Mouse (Mus musculus): ENCODE results near the gene Pex11b.
"Not testable (repeated sequence)": the region's sequence is repeated elsewhere in the genome, so short reads cannot be mapped to it uniquely, and the experiment has no call there.

The Pex11b gene

GRCm38 (mm10) chr3:96634928-96635879, at the start of gene Pex11b, which contains the start of gene Gm42957:
Gene Pex11b, plus strand, starts transcription at chr3:96635376.
Gene Gm42957, plus strand, starts transcription at chr3:96635474.
- CTCF ChIA-PET: interaction anchor here (0.7 kb wide), 1 partner anchor 727 kb away, joined by 3 read pairs; no protein-coding TSS in a partner anchor

GRCm38 (mm10) chr3:96590657-96591056, 44.5 kb upstream of the Pex11b start:
- CTCF ChIA-PET: no interaction called here

- CTCF ChIA-PET: interaction anchor here (0.6 kb wide), 1 partner anchor 427 kb away, joined by 3 read pairs; no protein-coding TSS in a partner anchor
These were observed 41.8 kb upstream of the Pex11b start for GRCm38 (mm10) chr3:96593374-96593773.

- CTCF ChIA-PET: interaction anchor here (0.6 to 0.8 kb wide), 3 partner anchors 22 to 738 kb away, joined by 3 to 11 read pairs (median 7); partner anchors contain the start of gene Prpf3
These were observed 41.2 kb upstream of the Pex11b start, which contains the start of gene Polr3gl for GRCm38 (mm10) chr3:96593790-96594560. Gene Polr3gl, minus strand, starts transcription at chr3:96594181.

GRCm38 (mm10) chr3:96594851-96595250, 40.3 kb upstream of the Pex11b start:
- CTCF ChIA-PET: no interaction called here

- CTCF ChIA-PET: interaction anchor here (0.6 kb wide), 1 partner anchor 95 kb away, joined by 10 read pairs; no protein-coding TSS in a partner anchor
These were observed 39.5 kb upstream of the Pex11b start for GRCm38 (mm10) chr3:96595661-96596060.

- CTCF ChIA-PET: interaction anchor here (0.5 to 1.1 kb wide), 2 partner anchors 42 to 130 kb away, joined by 3 to 4 read pairs; no protein-coding TSS in a partner anchor
These were observed 38.9 kb upstream of the Pex11b start, which contains the start of gene Ankrd34a for GRCm38 (mm10) chr3:96596228-96596707. Gene Ankrd34a, plus strand, starts transcription at chr3:96596636.

GRCm38 (mm10) chr3:96596855-96597254, 38.3 kb upstream of the Pex11b start:
- CTCF ChIA-PET: interaction anchor here (0.5 to 1.1 kb wide), 4 partner anchors 41 to 129 kb away, joined by 3 to 14 read pairs (median 4); no protein-coding TSS in a partner anchor

GRCm38 (mm10) chr3:96597435-96597891, 37.7 kb upstream of the Pex11b start:
- CTCF ChIA-PET: interaction anchor here (0.6 to 1.1 kb wide), 2 partner anchors 43 to 55 kb away, joined by 3 to 4 read pairs; no protein-coding TSS in a partner anchor

- CTCF ChIA-PET: no interaction called here
These were observed 36.8 kb upstream of the Pex11b start for GRCm38 (mm10) chr3:96598156-96599068.

GRCm38 (mm10) chr3:96599069-96599393, 36.1 kb upstream of the Pex11b start:
- CTCF ChIA-PET: interaction anchor here (0.6 kb wide), 1 partner anchor 26 kb away, joined by 3 read pairs; no protein-coding TSS in a partner anchor

- CTCF ChIA-PET: interaction anchor here (0.6 kb wide), 1 partner anchor 25 kb away, joined by 3 read pairs; no protein-coding TSS in a partner anchor
These were observed 35.8 kb upstream of the Pex11b start for GRCm38 (mm10) chr3:96599411-96599810.

GRCm38 (mm10) chr3:96600639-96601250, 34.4 kb upstream of the Pex11b start, which contains the start of gene Lix1l:
Gene Lix1l, plus strand, starts transcription at chr3:96601149.
- CTCF ChIA-PET: no interaction called here

- CTCF ChIA-PET: interaction anchor here (0.6 kb wide), 1 partner anchor 532 kb away, joined by 3 read pairs; no protein-coding TSS in a partner anchor
These were observed 33.9 kb upstream of the Pex11b start for GRCm38 (mm10) chr3:96601251-96601787.

GRCm38 (mm10) chr3:96601941-96602703, 33.1 kb upstream of the Pex11b start:
- CTCF ChIA-PET: interaction anchor here (0.6 to 1.1 kb wide), 2 partner anchors 21 to 533 kb away, joined by 3 read pairs; no protein-coding TSS in a partner anchor

GRCm38 (mm10) chr3:96602704-96603084, 32.5 kb upstream of the Pex11b start:
- CTCF ChIA-PET: interaction anchor here (1.1 kb wide), 1 partner anchor 22 kb away, joined by 3 read pairs; no protein-coding TSS in a partner anchor

- CTCF ChIA-PET: no interaction called here
These were observed 31.9 kb upstream of the Pex11b start for GRCm38 (mm10) chr3:96603311-96603710.

GRCm38 (mm10) chr3:96606007-96606406, 29.2 kb upstream of the Pex11b start:
- CTCF ChIA-PET: not testable (repeated sequence)
